Mouse (Mus musculus) embryonic stem cell, embryonic (primary cell): ENCODE results near the gene Acin1.

Experiments
- CTCF ChIA-PET, 4 experiments: fragments of 300-600 bp in 2 of 4; fragments of 350-600 bp in 2 of 4; sonication (Branson Sonifier 250); formaldehyde crosslinking; loops; one replicate each; lab custom pipeline; 2022; ENCODE audit warnings: inconsistent platforms in 2 of 4; lab: Charles Lee
- POLR2A ChIA-PET, 4 experiments: fragments of 300-600 bp in 2 of 4; fragments of 350-600 bp in 2 of 4; sonication (Branson Sonifier 250); formaldehyde crosslinking; loops; one replicate each; lab custom pipeline; 2022; ENCODE audit warnings: antibody characterized with exemption in 4 of 4, inconsistent platforms in 1 of 4; lab: Charles Lee

Acin1 gene

DNA sequence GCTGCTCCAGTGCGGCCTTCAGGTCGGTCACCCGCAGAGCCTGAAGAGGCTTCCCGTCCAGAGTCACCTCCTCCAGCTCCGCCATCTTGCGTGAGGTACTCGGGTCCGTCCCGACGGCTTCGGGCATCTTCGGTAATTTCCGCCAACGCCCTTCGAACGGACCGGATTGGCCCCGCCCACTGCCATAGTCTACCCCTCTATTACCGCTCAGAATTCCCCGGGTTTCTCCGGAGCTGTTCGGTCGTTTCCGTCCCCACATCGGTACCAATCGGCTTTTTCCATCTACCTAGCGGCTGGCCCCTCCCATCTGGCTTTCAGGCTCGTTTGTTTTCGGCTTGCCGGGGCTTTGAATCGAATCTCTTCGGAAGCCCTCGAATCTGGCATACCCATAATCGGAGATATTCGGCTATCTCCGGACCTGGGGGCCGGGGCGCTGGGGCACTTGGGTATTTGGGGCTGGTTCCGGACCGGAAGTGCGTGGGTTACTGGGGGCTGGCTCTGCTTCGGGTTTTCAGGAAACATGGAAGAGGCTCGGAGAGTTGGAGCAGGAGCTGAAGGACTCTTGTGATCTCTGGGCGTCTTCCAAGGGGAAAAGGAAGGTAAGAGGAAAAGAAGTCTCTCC lies at the start of gene Acin1:
Gene Acin1 (minus strand): TSS at position 410 of the 622 bp plus-strand sequence.
- ChIA-PET CTCF (interaction anchor here (0.5 to 2.1 kb wide), 32 partner anchors 8 to 273 kb away, joined by 3 to 28 read pairs (median 4); partner anchors contain the start of genes Cdh24 (in 2 of the 4), 4931414P19Rik (in 1 of the 4), Gm17606 (in 1 of the 4) and Slc7a7 (in 1 of the 4)), POLR2A (interaction anchor here (0.6 to 2.4 kb wide), 99 partner anchors 8 to 463 kb away, joined by 3 to 18 read pairs (median 4); partner anchors contain the start of genes Psmb5 (in 3 of the 4), Cdh24 (in 2 of the 4), Cebpe (in 2 of the 4) and Efs (in 2 of the 4))

GRCm38 (mm10) chr14:54735221-54735620 lies 48.5 kb upstream of the Acin1 start:
- POLR2A ChIA-PET, result no interaction called here
- CTCF ChIA-PET, result no interaction called here

GRCm38 (mm10) chr14:54734004-54734403 lies 47.3 kb upstream of the Acin1 start:
- ChIA-PET CTCF (no interaction called here), POLR2A (no interaction called here)

GRCm38 (mm10) chr14:54732206-54732605 lies 45.5 kb upstream of the Acin1 start:
- POLR2A ChIA-PET, result no interaction called here

GRCm38 (mm10) chr14:54730305-54730704 lies 43.6 kb upstream of the Acin1 start:
- ChIA-PET CTCF (interaction anchor here in 3 of 4 experiments (0.6 to 2.2 kb wide), 3 partner anchors 16 to 139 kb away, joined by 3 to 9 read pairs (median 5); no protein-coding TSS in a partner anchor), POLR2A (interaction anchor here in 1 of 4 experiments (0.6 to 1.2 kb wide), 3 partner anchors 15 to 538 kb away, joined by 3 to 8 read pairs (median 3); partner anchors contain the start of gene 1700123O20Rik)

More at GRCm38 (mm10) chr14:54732206-54732605, 45.5 kb upstream of the Acin1 start:
- CTCF ChIA-PET, result interaction anchor here in 2 of 4 experiments (0.6 to 1.1 kb wide), 3 partner anchors 17 to 1130 kb away, joined by 3 to 4 read pairs (median 3); no protein-coding TSS in a partner anchor

GRCm38 (mm10) chr14:54728823-54729653 lies 42.3 kb upstream of the Acin1 start:
- POLR2A ChIA-PET, result interaction anchor here in 3 of 4 experiments (0.5 to 1.4 kb wide), 8 partner anchors 14 to 139 kb away, joined by 3 to 5 read pairs (median 3); partner anchors contain the start of gene 1700123O20Rik (in 1 of the 3)
- CTCF ChIA-PET, result interaction anchor here in 3 of 4 experiments (0.6 to 2.2 kb wide), 5 partner anchors 15 to 95 kb away, joined by 4 to 9 read pairs (median 5); no protein-coding TSS in a partner anchor

- ChIA-PET POLR2A (interaction anchor here in 1 of 4 experiments (1.5 kb wide), 1 partner anchor 9 kb away, joined by 4 read pairs; no protein-coding TSS in a partner anchor), CTCF (no interaction called here)
These were observed 40.8 kb upstream of the Acin1 start for GRCm38 (mm10) chr14:54727565-54727964.

DNA sequence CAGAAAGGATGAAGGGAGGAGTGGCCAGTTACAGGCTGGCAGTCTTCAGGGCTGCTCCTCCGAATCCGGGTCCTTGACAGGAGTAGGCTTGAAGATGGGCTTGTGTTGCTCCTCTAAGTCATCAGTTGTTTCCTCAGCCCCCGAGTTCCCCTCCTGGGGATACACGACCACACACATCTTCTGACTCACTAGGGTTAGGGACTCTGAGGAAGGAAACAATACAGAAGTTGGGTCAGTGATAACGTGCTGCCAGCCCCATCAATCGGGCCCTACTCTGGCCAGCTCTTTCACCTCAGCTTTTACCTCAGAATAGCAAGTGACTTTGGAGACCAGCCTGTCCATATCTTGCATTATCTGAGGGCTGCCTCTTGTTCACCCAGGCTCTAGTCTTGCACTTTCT lies 37.3 kb upstream of the Acin1 start:
- POLR2A ChIA-PET, result no interaction called here
- CTCF ChIA-PET, result interaction anchor here in 1 of 4 experiments (1.1 kb wide), 1 partner anchor 55 kb away, joined by 3 read pairs; no protein-coding TSS in a partner anchor

- ChIA-PET POLR2A (interaction anchor here in 3 of 4 experiments (0.6 to 1.5 kb wide), 4 partner anchors 16 to 191 kb away, joined by 3 to 4 read pairs (median 3); no protein-coding TSS in a partner anchor), CTCF (interaction anchor here in 2 of 4 experiments (1.1 to 1.5 kb wide), 3 partner anchors 64 to 66 kb away, joined by 3 to 7 read pairs (median 3); no protein-coding TSS in a partner anchor)
These were observed 35.0 kb upstream of the Acin1 start for GRCm38 (mm10) chr14:54721711-54722110.

GRCm38 (mm10) chr14:54720654-54721350 lies 34.1 kb upstream of the Acin1 start:
- POLR2A ChIA-PET, result interaction anchor here in 1 of 4 experiments (1.5 kb wide), 1 partner anchor 15 kb away, joined by 4 read pairs; no protein-coding TSS in a partner anchor
- CTCF ChIA-PET, result interaction anchor here in 3 of 4 experiments (0.6 to 1.5 kb wide), 4 partner anchors 65 to 97 kb away, joined by 3 to 7 read pairs (median 4); no protein-coding TSS in a partner anchor

DNA sequence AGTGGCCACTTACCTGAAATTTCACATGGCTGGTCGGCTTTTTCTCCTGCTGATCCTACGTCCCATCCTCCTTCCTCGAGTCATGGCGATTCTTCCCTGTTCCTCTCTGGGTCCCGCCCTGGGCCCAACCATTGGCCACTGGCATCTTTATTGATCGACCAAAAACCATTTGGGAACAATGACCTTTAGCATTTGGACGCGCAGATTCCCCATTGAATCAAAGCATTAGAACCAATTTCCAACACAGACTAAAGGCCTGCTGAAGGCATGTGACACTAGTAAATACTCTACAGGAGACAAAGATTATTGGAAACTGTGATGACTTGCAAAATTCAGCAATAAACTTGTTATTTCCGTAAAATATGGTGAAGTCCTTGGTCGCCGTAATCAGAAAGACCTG lies 33.3 kb upstream of the Acin1 start:
- CTCF ChIA-PET, result no interaction called here
- POLR2A ChIA-PET, result interaction anchor here in 1 of 4 experiments (1.3 kb wide), 1 partner anchor 288 kb away, joined by 3 read pairs; no protein-coding TSS in a partner anchor

- ChIA-PET CTCF (interaction anchor here (0.5 to 6.2 kb wide), 15 partner anchors 10 to 312 kb away, joined by 3 to 130 read pairs (median 4); no protein-coding TSS in a partner anchor), POLR2A (interaction anchor here in 3 of 4 experiments (0.9 to 4.3 kb wide), 12 partner anchors 9 to 282 kb away, joined by 3 to 27 read pairs (median 4); partner anchors contain the start of genes 1700123O20Rik (in 2 of the 3) and Acin1 (in 2 of the 3))
These were observed 28.7 kb upstream of the Acin1 start for GRCm38 (mm10) chr14:54715402-54715801.

DNA sequence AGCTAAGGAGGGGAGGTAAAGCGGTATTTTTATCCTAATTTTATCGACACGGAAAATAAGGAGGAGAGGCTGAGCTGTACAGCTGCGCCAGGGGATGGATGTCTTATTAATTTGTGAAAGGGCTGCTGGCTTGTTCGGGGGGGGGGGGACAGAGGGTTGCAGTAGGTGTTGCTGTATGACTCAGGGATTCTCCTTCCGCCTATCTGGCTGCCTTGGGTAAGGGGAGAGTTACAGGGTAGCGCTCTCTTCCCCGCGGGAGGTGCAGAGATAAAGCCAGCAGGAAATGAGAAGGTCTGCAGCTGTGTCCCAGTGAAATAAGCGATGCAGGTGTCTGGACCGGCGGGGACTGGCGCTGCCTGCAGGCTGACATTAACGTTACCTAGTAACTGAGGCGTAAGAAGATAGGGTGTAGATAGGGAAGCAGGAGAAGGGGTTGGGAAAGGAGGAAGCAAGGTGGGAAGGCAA lies 27.9 kb upstream of the Acin1 start:
- POLR2A ChIA-PET, result interaction anchor here (0.6 to 4.3 kb wide), 15 partner anchors 8 to 265 kb away, joined by 3 to 27 read pairs (median 5); partner anchors contain the start of genes 1700123O20Rik (in 2 of the 4) and Acin1 (in 2 of the 4)
- CTCF ChIA-PET, result interaction anchor here (0.5 to 6.2 kb wide), 31 partner anchors 9 to 943 kb away, joined by 3 to 130 read pairs (median 4); partner anchors contain the start of gene Ngdn (in 1 of the 4)

DNA sequence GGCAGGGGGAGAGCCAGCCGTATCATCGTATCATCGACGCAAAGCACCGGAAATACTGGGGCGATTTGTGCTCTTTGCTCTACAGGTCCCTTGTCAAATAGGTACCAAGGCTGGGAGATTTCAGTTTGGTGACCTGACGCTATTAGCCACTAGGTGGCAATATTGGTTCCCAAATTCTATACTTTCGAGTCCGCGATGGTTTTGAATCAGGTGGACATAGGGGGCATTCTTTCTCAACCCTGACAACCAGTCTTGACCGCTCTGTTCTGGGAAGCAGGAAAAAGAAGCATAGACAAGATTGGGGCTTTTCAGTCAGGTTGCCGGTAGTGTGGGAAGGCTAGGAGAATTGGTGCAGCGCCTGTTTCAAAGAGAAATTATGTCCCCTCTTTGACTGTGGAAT lies 27.4 kb upstream of the Acin1 start:
- POLR2A ChIA-PET, result interaction anchor here (0.6 to 4.3 kb wide), 16 partner anchors 8 to 265 kb away, joined by 3 to 27 read pairs (median 4); partner anchors contain the start of genes 1700123O20Rik (in 2 of the 4) and Acin1 (in 2 of the 4)
- CTCF ChIA-PET, result interaction anchor here (0.6 to 6.2 kb wide), 29 partner anchors 8 to 943 kb away, joined by 3 to 130 read pairs (median 4); partner anchors contain the start of gene Ngdn (in 1 of the 4)

- POLR2A ChIA-PET, result interaction anchor here in 3 of 4 experiments (0.6 to 4.3 kb wide), 7 partner anchors 9 to 98 kb away, joined by 3 to 27 read pairs (median 7); partner anchors contain the start of genes 1700123O20Rik (in 1 of the 3) and Acin1 (in 1 of the 3)
- CTCF ChIA-PET, result interaction anchor here (0.6 to 6.2 kb wide), 13 partner anchors 44 to 302 kb away, joined by 3 to 130 read pairs (median 4); partner anchors contain the start of gene Ngdn (in 1 of the 4)
These were observed 26.1 kb upstream of the Acin1 start for GRCm38 (mm10) chr14:54712861-54713260.

DNA sequence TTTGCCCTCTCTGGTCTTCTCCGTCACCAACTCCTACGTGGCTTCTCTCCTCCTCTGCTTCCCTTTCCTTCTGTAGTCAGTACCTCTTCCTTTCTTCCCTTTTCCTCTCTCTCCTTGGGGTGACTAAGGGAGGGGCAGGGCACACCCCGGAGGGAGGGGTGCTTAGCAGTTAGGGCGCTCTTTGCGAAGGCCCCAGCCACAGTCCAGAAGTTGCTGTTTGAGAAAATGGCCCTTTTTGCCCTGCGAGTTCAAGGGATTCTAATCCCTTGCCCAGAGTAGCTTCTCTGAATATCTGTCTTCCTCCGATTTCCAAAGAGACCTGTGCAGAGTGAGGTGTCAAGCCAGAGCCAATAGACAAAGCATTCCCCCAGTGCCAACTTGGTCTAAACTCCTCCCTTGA lies 25.3 kb upstream of the Acin1 start, which contains the start of gene Cebpe:
Gene Cebpe (minus strand): TSS at position 101 of the 400 bp plus-strand sequence.
- CTCF ChIA-PET, result interaction anchor here (0.6 to 6.2 kb wide), 16 partner anchors 43 to 303 kb away, joined by 3 to 130 read pairs (median 4); partner anchors contain the start of genes Cdh24 (in 1 of the 4), Ngdn (in 1 of the 4) and Slc7a8 (in 1 of the 4)
- POLR2A ChIA-PET, result interaction anchor here in 3 of 4 experiments (0.6 to 4.3 kb wide), 11 partner anchors 9 to 227 kb away, joined by 3 to 27 read pairs (median 5); partner anchors contain the start of genes 1700123O20Rik (in 1 of the 3), Acin1 (in 1 of the 3) and Ppp1r3e (in 1 of the 3)
